Mouse (Mus musculus) midbrain, embryonic 13.5 days (tissue): ENCODE measurements around the gene Ano3. TPM values are rescaled to one million over a fixed set of nuclear protein-coding genes. Genes with fewer than 3 reads are reported as not detected.

ENCODE experiments used
- ATAC-seq: fragments of 200-750 bp; cut with Nextera tagmentation; 2 replicates; pipeline ENCODE4 v1.8.0; 2017; ENCODE audit warnings: mild to moderate bottlenecking, moderate TSS enrichment, moderate library complexity
- H3K27ac ChIP-seq: fragments of 300-500 bp; sonication (generic); 2 replicates; pipeline ENCODE4 v1.5.1; 2015; ENCODE audit warnings: inconsistent platforms, mild to moderate bottlenecking, moderate library complexity
- H3K27me3 ChIP-seq: fragments of 300-500 bp; sonication (generic); 2 replicates; pipeline ENCODE4 v1.6.1; 2015; ENCODE audit warnings: mild to moderate bottlenecking, inconsistent platforms
- H3K36me3 ChIP-seq: fragments of 300-500 bp; sonication (generic); 2 replicates; pipeline ENCODE4 v1.6.1; 2015; ENCODE audit warnings: mild to moderate bottlenecking, inconsistent platforms
- H3K4me1 ChIP-seq: fragments of 300-500 bp; sonication (generic); replicated peaks from 2 replicates; pipeline ENCODE4 v1.6.1; 2015; ENCODE audit warnings: inconsistent platforms
- H3K4me2 ChIP-seq: fragments of 300-500 bp; sonication (generic); replicated peaks from 2 replicates; pipeline ENCODE4 v1.6.1; 2015; ENCODE audit warnings: moderate library complexity, mild to moderate bottlenecking, inconsistent platforms
- H3K4me3 ChIP-seq: fragments of 300-500 bp; sonication (generic); replicated peaks from 2 replicates; pipeline ENCODE4 v1.5.1; 2015; ENCODE audit warnings: mild to moderate bottlenecking, inconsistent platforms
- H3K9ac ChIP-seq: fragments of 300-500 bp; sonication (generic); replicated peaks from 2 replicates; pipeline ENCODE4 v1.6.1; 2015; ENCODE audit warnings: mild to moderate bottlenecking, inconsistent platforms
- H3K9me3 ChIP-seq: fragments of 300-500 bp; sonication (generic); 2 replicates; pipeline ENCODE4 v1.6.1; 2016; ENCODE audit warnings: mild to moderate bottlenecking, inconsistent platforms
- WGBS: fragments of 180-500 bp; shearing (Covaris S2); methylation state at CpG from one replicate; pipeline ENCODE4 v1.1.7; 2015; 5-methylcytosine and 5-hydroxymethylcytosine counted together
- polyA plus RNA-seq: library from polyadenylated mRNA; unstranded; fragments of >200 nt; fragmentation: Nextera tagmentation; extraction: Ambion mirVana; gene quantifications from 2 replicates; pipeline ENCODE4 v1.2.1, GENCODE M21; 2015

Gene Ano3
- polyA plus RNA-seq, 1 experiment from 2014 or later: 1.2 TPM

DNA sequence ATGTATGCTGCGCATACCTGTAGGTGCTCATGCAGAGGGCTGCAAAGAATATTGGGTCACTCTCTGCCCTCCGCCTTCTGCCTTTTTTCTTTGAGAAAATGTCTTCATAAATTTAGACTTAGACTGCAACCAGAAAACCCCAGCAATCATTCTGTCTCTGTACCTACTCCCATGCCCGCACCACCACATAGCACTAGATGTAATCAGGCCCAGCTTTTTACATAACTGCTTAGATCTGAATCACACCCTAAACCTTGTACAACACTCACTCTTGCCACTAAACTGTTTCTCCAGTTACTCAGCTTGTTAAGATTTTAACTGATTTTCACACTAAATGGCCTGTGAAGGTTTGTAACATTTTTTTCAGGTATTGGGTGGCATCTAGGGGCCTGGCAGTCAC, 241.3 kb downstream of the Ano3 start:
- Histone ChIP-seq H3K4me1 (no peaks in the 10 kb centered on the region), H3K9me3 (no peaks in the 10 kb centered on the region), H3K4me3 (no peak overlapping the region), H3K36me3 (no peaks in the 10 kb centered on the region), H3K27ac (no peak overlapping the region), H3K9ac (no peak overlapping the region), H3K27me3 (no peaks in the 10 kb centered on the region), H3K4me2 (no peak overlapping the region)
- WGBS: 95% methylated on average over 3 of the region's 3 CpGs
- no peak for ATAC-seq

DNA sequence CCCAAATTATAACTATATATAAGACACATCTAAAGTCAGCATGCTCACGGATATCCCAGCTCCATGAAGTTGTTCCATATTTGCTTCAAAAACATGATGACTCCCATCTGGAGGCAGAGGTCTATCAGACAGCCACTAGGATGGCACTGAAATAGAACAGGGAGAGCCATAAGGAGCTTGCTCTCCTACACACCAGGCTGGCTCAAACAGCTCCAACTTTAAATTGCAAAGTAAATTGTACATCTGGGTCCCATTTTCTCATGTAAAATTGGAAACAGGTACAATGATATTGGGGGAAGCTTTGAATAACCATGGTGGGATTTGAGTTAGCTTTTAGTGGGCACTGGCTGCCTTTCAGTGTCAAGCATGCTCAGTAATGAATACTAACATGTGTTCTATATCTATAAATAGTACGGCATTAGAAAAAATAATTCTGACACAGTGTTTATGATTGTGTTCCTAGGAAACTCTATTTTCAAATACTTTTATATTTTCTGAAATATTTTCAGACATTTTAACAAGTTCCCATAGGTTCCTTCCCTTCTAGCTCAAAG, 279.6 kb downstream of the Ano3 start:
- Histone ChIP-seq H3K4me2 (no peak overlapping the region), H3K27me3 (no peaks in the 10 kb centered on the region), H3K9ac (no peak overlapping the region), H3K27ac (no peak overlapping the region), H3K4me3 (no peak overlapping the region), H3K36me3 (no peaks in the 10 kb centered on the region), H3K4me1 (no peaks in the 10 kb centered on the region), H3K9me3 (no peaks in the 10 kb centered on the region)
- 93% methylated on average over 2 of the region's 2 CpGs for WGBS
- ATAC-seq: no peak

DNA sequence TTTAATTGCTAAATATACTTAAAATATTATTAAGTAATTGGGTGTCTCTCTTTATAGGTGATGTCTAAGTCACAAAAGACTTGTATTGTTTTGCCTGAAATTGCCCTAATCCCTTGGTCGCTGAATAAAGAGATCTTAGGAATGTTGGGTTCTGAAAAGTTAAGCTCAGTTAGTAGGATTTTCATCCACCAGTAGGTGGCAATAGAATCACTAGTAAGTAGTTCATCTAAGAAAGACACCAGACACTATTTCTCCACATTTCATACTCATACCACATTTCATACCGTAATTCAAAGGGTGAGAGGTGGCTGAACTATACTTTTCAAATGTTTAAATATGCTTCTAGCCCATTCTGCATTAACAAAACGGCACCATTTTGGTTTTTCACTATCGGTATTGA, 287.4 kb downstream of the Ano3 start:
- 0 out of 2 replicates have a peak, but pooled peaks have one; percentile 60 for ATAC-seq
- Histone ChIP-seq H3K9me3 (no peaks in the 10 kb centered on the region), H3K27me3 (no peaks in the 10 kb centered on the region), H3K4me2 (no peak overlapping the region), H3K36me3 (no peaks in the 10 kb centered on the region), H3K9ac (no peak overlapping the region), H3K4me3 (no peak overlapping the region), H3K4me1 (no peaks in the 10 kb centered on the region), H3K27ac (no peak overlapping the region)
- WGBS: 53% methylated on average over 4 of the region's 4 CpGs

DNA sequence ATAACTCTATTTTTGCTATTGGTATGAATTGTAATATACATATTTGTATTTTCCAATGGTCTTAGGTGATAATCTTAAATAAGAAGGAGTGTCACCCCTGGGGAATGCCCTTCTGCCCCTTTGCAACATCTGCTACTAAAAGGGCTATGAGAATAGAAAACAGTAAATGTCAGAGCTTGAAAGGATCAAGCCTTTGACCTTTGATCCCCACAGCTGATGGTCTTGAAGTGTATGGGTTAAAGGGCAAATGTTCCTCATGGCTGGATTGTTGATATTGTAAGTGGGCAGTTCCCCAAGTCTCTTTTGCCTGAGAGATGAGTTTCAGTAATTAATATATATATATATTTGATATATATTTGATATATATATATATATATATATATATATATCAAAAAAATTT, 305.9 kb downstream of the Ano3 start:
- no peak overlapping the region for H3K27ac ChIP-seq
- no peak overlapping the region for H3K4me3 ChIP-seq
- no peaks in the 10 kb centered on the region for H3K36me3 ChIP-seq
- ATAC-seq: no peak
- H3K9me3 ChIP-seq: no peaks in the 10 kb centered on the region
- no peaks in the 10 kb centered on the region for H3K27me3 ChIP-seq
- H3K4me2 ChIP-seq: no peak overlapping the region
- no peaks in the 10 kb centered on the region for H3K4me1 ChIP-seq
- H3K9ac ChIP-seq: no peak overlapping the region

DNA sequence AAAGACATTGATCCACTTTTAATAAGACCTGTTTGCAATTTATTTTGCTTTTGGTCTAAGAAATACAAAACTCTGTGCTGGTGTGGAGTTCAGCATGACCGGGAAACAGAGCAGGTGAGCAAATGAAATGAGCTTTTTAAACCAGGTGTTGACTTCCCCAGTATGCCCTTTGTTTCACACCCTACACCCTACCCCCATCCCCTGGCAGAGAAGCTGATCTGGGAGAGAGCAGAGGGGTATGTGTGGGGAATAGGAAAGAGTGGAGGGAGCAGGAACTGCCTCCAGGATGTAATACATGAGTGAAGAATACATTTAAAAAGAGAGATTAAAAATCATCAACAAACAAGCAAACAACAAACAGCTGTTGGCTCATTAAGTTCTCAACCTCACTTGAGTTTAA, 306.4 kb downstream of the Ano3 start:
- Histone ChIP-seq H3K36me3 (no peaks in the 10 kb centered on the region), H3K4me2 (no peak overlapping the region), H3K27ac (no peak overlapping the region), H3K27me3 (no peaks in the 10 kb centered on the region), H3K9ac (no peak overlapping the region), H3K4me3 (no peak overlapping the region), H3K4me1 (no peaks in the 10 kb centered on the region), H3K9me3 (no peaks in the 10 kb centered on the region)
- 69% methylated on average over 1 of the region's 1 CpGs for WGBS
- ATAC-seq: no peak

Other genes with a start within 250 kb of the Ano3 start
- 0.12 TPM in 1 of 2 replicates, not detected in the other for gene Muc15, start 229.6 kb downstream of the Ano3 start, polyA plus RNA-seq
- not detected in 2 replicates for gene Gm13941, start 155.1 kb upstream of the Ano3 start, polyA plus RNA-seq
- not detected in 2 replicates for gene Gm15130, start 202.0 kb upstream of the Ano3 start, polyA plus RNA-seq